ENCODE assay signal across 8 mouse cellular contexts in the genomic region with DNA sequence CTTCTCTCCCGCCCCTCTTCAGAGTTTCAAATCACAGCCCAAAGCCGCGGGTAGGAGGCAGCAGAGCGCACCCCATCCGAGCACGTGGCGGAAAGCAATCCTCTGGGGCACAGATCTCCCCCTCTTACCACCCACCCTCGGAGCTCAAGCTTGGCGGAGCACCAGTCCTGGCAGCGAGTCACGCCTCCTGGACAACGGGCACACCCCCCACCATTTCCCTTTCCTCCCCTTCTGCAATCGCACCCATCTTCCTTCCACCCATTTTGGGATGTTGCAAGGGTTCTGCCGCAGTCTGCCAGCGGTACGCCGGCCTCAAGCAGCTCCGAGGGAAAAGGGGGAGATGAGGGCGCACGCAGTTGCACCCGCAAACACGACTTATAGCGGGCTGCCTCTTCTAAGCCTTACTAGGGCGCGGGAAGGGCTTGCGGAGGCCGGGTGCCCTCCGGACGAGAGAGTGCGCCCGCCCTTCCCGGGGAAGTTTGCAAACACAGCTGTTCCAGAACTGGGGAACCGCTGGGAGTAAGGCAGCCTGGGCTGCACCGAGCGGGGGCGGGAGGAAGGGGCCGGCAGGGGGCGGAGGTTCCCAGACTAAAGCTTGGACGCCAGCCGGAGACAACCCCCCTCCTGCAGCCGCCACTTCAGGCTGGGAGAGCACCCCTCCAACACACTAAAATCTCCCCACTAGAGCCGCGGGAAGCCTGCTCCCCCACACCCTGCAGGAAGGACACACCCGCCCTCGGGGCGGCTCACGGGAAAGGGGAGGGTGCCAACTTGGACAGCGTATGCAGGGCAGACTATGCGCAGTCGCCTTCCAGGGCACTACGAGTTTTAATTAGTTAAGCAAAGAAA. TPM values are rescaled to one million over a fixed set of nuclear protein-coding genes. Genes with fewer than 3 reads are reported as not detected.
DNase-seq lines count a peak whose midpoint lies in the region; ATAC-seq and TF ChIP-seq lines count a peak whose summit lies in the region.

No protein-coding gene starts in this region.

- peaks cover 35% of the 10 kb centered on the region for H3K4me1 ChIP-seq in hindbrain, embryonic 16.5 days (ENCODE audit: control insufficient read depth, insufficient read depth, low read depth, low read length)

- H3K27ac ChIP-seq in hindbrain, embryonic 16.5 days (ENCODE audit: low read depth, low read length) = peak overlapping the region; percentile 82
- H3K27ac ChIP-seq in left cerebral cortex, adult 2 months = peak overlapping the region; percentile 67; the same call in 1 of the 2 replicates

- H3K9me3 ChIP-seq in hindbrain, embryonic 16.5 days (ENCODE audit: control insufficient read depth, low read length) = no peaks in the 10 kb centered on the region

- H3K4me3 ChIP-seq in hindbrain, embryonic 16.5 days (ENCODE audit: low read length) = peak overlapping the region; percentile 75
- H3K4me3 ChIP-seq in left cerebral cortex, adult 2 months = peak overlapping the region; percentile 66

- H3K9ac ChIP-seq in hindbrain, embryonic 16.5 days (ENCODE audit: low read depth, low read length) = peak overlapping the region; percentile 74

- H3K27me3 ChIP-seq in hindbrain, embryonic 16.5 days (replicated peaks; ENCODE audit: control insufficient read depth, insufficient read depth, low read length) = peaks cover 4% of the 10 kb centered on the region

- WGBS in hindbrain, embryonic 16.5 days = under 1% methylated on average over 51 of the region's 51 CpGs

- intact Hi-C loops in left cerebral cortex, adult 2 months (cut with DNase I) = loop anchor here (2.0 to 5.0 kb wide), 2 partner anchors 222 to 318 kb away; a partner anchor contains a TSS

- DNase-seq in R1 (ENCODE audit: low read depth, low spot score) = peak; percentile 75
- peak; percentile 33 to 35 for DNase-seq in cerebellum, postnatal 36 days
- peak; percentile 62 to 74 for DNase-seq in gastrocnemius, adult 8-10 months (ENCODE audit: low spot score in 2 of 2)
- peak; percentile 56 to 70 for DNase-seq in left cerebral cortex, adult 2 months (ENCODE audit: extremely low spot score in 1 of 2, low spot score in 2 of 2)
- peak; percentile 91 for DNase-seq in lung, postnatal 36 days
- peak; percentile 80 for DNase-seq in retina, embryonic 14.5 days (ENCODE audit: low spot score)
- peak; percentile 77 for DNase-seq in urinary bladder, adult 2 months (ENCODE audit: low spot score)

- TF ChIP-seq CTCF in left cerebral cortex, adult 2 months (IDR thresholded peaks at IDR 0.05) = peak; percentile 70

- no peaks in the 10 kb centered on the region for H3K36me3 ChIP-seq in hindbrain, embryonic 16.5 days (ENCODE audit: control insufficient read depth, insufficient read depth, low read length)

- peak overlapping the region; percentile 97 for H3K4me2 ChIP-seq in hindbrain, embryonic 16.5 days (ENCODE audit: low read length)

- ATAC-seq in hindbrain, embryonic 16.5 days = peak; percentile 62

RNA-seq across cellular contexts. Expression of a gene that starts 2.0 kb away (rescaled TPM):
- total RNA-seq in gastrocnemius, adult 8-10 months (2022) = 1 to 10 TPM; 4.4 to 6.2 (median 4.8) TPM
- 5.1 and 9.2 TPM in 2 replicates for polyA plus RNA-seq in hindbrain, embryonic 16.5 days (2015; fragmentation: Nextera tagmentation; extraction: Ambion mirVana)
- 1 to 10 TPM; 5.2 to 6.7 TPM for total RNA-seq in left cerebral cortex, adult 2 months (2021)
- 8.1 and 20.0 TPM in 2 replicates for polyA plus RNA-seq in urinary bladder, adult 2 months (2012; rRNA removed)

Comparison
In these comparisons a context has a peak if more than half of its experiments do, and no peak if none do; other contexts are left out.
1. Peak in every context shown above with its lines: DNase-seq, ATAC-seq, H3K4me3 ChIP-seq and H3K27ac ChIP-seq.
2. DNase-seq: peak in every context shown above with its lines; median percentile 91 in lung, postnatal 36 days; 80 in retina, embryonic 14.5 days; 77 in urinary bladder, adult 2 months; 75 in R1; 68 in gastrocnemius, adult 8-10 months; 63 in left cerebral cortex, adult 2 months; 34 in cerebellum, postnatal 36 days.